Mouse (Mus musculus) G1E (cell line): Measurements from ENCODE around the gene Wdr19.

Experiments used
- CTCF ChIP-seq: IDR thresholded peaks from 2 replicates; pipeline ENCODE4 v1.5.1; 2012; ENCODE audit warnings: low read depth, low read length, inconsistent platforms, mixed read lengths
- GATA1 ChIP-seq: IDR thresholded peaks from 2 replicates; pipeline ENCODE4 v1.6.1; 2012; ENCODE audit warnings: borderline replicate concordance, low read length, inconsistent platforms, mixed read lengths
- GATA2 ChIP-seq: IDR thresholded peaks from 2 replicates; pipeline ENCODE4 v1.6.1; 2012; ENCODE audit warnings: low read depth, low read length, inconsistent platforms, borderline replicate concordance
- POLR2AphosphoS5 ChIP-seq: IDR thresholded peaks from 2 replicates; pipeline ENCODE4 v1.6.1; 2012; ENCODE audit warnings: low read depth, low read length, inconsistent platforms; ENCODE audit not compliant: insufficient replicate concordance
- TAL1 ChIP-seq: conservative IDR thresholded peaks from 2 replicates; pipeline ENCODE4 v1.6.1; 2012; ENCODE audit warnings: low read depth, low read length, inconsistent platforms, mixed read lengths

DNA sequence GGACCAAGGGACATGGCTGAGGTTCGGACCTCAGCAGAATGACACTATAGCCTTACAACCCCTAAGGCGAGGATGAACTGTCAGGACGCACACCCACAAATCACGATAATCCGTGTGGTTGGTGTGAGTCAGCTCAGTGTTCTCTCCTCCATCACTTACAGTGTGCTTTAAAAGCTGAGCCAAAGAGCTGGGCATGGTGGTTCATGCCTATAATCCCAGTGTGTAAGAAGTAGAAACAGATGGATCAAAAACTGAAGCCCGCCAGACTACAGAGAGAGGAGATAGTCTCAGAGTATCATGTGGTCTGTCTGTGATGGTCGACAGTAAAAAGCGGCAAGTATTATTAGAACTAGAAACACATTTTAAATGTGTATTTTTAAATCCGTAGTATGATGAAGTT lies 21.0 kb upstream of the Wdr19 start:
- TF ChIP-seq CTCF, result no peak
- no peak for TF ChIP-seq GATA2
- TF ChIP-seq GATA1, result no peak
- no peak for TF ChIP-seq POLR2AphosphoS5
- no peak for TF ChIP-seq TAL1
